In the genomic region with DNA sequence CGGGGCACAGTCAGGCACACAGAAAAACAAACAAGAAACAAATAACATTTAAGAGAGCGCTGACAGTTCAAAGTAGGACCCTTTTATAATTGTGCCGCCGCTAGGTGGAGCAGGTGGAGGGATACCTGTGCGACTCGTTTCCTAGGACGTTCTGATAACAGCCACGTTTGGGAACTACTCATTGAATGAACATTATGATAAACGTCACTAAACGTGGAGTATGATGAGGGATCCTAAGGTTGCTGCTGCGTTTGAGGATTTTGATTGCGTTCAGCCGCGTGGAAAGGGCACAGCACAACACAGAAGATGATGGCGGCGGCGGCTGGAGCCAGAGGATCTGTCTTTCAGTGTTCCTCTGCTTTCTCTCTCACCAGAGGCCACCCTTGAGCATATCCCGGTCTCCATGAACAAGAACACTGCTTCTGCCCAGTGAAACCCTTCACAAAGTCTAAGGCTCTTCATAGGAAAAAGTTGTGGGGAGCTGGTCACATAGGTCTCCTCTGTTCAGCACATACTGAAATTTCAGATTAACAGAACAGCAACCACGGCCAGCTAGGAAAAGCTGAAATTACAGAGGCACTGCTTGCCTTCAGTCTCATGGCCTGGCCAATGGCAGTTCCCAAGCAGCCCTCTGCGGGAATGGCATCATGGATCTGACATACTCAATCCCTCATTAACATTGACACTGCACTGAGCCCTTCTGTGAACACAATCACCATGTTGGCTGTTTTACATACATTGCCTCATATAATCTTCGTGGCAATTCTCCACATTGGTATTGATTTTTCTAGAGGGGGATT, we compare ENCODE assay signal across 9 mouse cellular contexts. TPM values are rescaled to one million over a fixed set of nuclear protein-coding genes. Genes with fewer than 3 reads are reported as not detected.
DNase-seq lines count a peak whose midpoint lies in the region; ATAC-seq and TF ChIP-seq lines count a peak whose summit lies in the region.
"Had no signal": no experiment of that assay in that cellular context is flagged by ENCODE, and none has a peak within 500 bp of the region (broad histone marks: within the 10 kb centered on the region; RNA-seq: fewer than 3 reads in every experiment).

No protein-coding gene starts in this region.

- 17% methylated on average over 21 of the region's 21 CpGs for WGBS in forebrain, embryonic 11.5 days
- 16% methylated on average over 21 of the region's 21 CpGs for WGBS in hindbrain, postnatal 0 days
- WGBS in small intestine, adult 2 months: 12% methylated on average over 21 of the region's 21 CpGs

- no peaks in the 10 kb centered on the region for H3K36me3 ChIP-seq in forebrain, embryonic 11.5 days (ENCODE audit: control insufficient read depth, insufficient read depth, low read length)
- H3K36me3 ChIP-seq in hindbrain, postnatal 0 days (ENCODE audit: insufficient read depth, low read length): no peaks in the 10 kb centered on the region
- no peaks in the 10 kb centered on the region for H3K36me3 ChIP-seq in small intestine, adult 2 months (ENCODE audit: control insufficient read depth, insufficient read depth, low read length)

- H3K9me3 ChIP-seq in forebrain, embryonic 11.5 days (ENCODE audit: control insufficient read depth, low read length): no peaks in the 10 kb centered on the region
- no peaks in the 10 kb centered on the region for H3K9me3 ChIP-seq in hindbrain, postnatal 0 days (ENCODE audit: low read length)

- no peak for TF ChIP-seq POLR2A in small intestine, adult 2 months (IDR thresholded peaks at IDR 0.05; ENCODE audit: low read depth, low read length)

- no peaks in the 10 kb centered on the region for H3K4me1 ChIP-seq in forebrain, embryonic 11.5 days (replicated peaks; ENCODE audit: control insufficient read depth, insufficient read depth, low read length)
- no peaks in the 10 kb centered on the region for H3K4me1 ChIP-seq in hindbrain, postnatal 0 days (ENCODE audit: insufficient read depth, low read length)
- 0 out of 2 replicates have a peak, but pooled peaks cover 2% of the 10 kb centered on the region for H3K4me1 ChIP-seq in small intestine, adult 2 months (ENCODE audit: control insufficient read depth, insufficient read depth, insufficient read length, low read length)

- H3K27me3 ChIP-seq in forebrain, embryonic 11.5 days (ENCODE audit: control insufficient read depth, insufficient read depth, low read length): no peaks in the 10 kb centered on the region
- no peaks in the 10 kb centered on the region for H3K27me3 ChIP-seq in hindbrain, postnatal 0 days (ENCODE audit: insufficient read depth, low read length)
- no peaks in the 10 kb centered on the region for H3K27me3 ChIP-seq in small intestine, adult 2 months (ENCODE audit: control insufficient read depth, insufficient read depth, low read length)

- H3K4me2 ChIP-seq in forebrain, embryonic 11.5 days (ENCODE audit: low read depth, low read length, severe bottlenecking): peak overlapping the region; percentile 39; the same call in 1 of the 2 replicates
- H3K4me2 ChIP-seq in hindbrain, postnatal 0 days (ENCODE audit: low read depth, low read length): peak overlapping the region; percentile 56

- H3K27ac ChIP-seq in forebrain, embryonic 11.5 days (ENCODE audit: low read depth, low read length): no peak overlapping the region
- H3K27ac ChIP-seq in hindbrain, postnatal 0 days: peak overlapping the region; percentile 37
- H3K27ac ChIP-seq in small intestine, adult 2 months (ENCODE audit: insufficient read depth, low read depth, low read length): no peak overlapping the region

- DNase-seq in 3T3-L1 (ENCODE audit: low read depth, low spot score): peak; percentile 14
- peak; percentile 22 to 47 for DNase-seq in adrenal gland, postnatal 36 days
- peak; percentile 61 for DNase-seq in forebrain, embryonic 11.5 days (ENCODE audit: low spot score)
- DNase-seq in hindbrain, postnatal 0 days (ENCODE audit: low spot score): peak; percentile 78
- DNase-seq in left cerebral cortex, adult 18-20 months (ENCODE audit: low spot score in 2 of 2): peak; percentile 65 to 69
- peak; percentile 48 for DNase-seq in lung, postnatal 36 days

- peak; percentile 72; the same call in 1 of the 2 replicates for ATAC-seq in forebrain, embryonic 11.5 days (replicated peaks; ENCODE audit: low FRiP score)
- ATAC-seq in hindbrain, postnatal 0 days: peak; percentile 67
- ATAC-seq in megakaryocyte, adult 5-6 weeks (ENCODE audit: poor library complexity, severe bottlenecking): no peak

- H3K4me3 ChIP-seq in forebrain, embryonic 11.5 days (ENCODE audit: low read depth, low read length): peak overlapping the region; percentile 24; the same call in 1 of the 2 replicates
- peak overlapping the region; percentile 34 for H3K4me3 ChIP-seq in hindbrain, postnatal 0 days (ENCODE audit: low read length)
- peak overlapping the region; percentile 52 for H3K4me3 ChIP-seq in small intestine, adult 2 months (ENCODE audit: low read depth, low read length)

- peak; percentile 74 for TF ChIP-seq CTCF in hindbrain, postnatal 0 days (IDR thresholded peaks at IDR 0.05; ENCODE audit: low read depth)
- peak; percentile 65; the same call in 1 of the 2 replicates for TF ChIP-seq CTCF in small intestine, adult 2 months (IDR thresholded peaks at IDR 0.05; ENCODE audit: extremely low read depth, insufficient read length, insufficient replicate concordance, low read depth, low read length)

- H3K9ac ChIP-seq in forebrain, embryonic 11.5 days (ENCODE audit: low read length): no peak overlapping the region; the same call in 1 of the 2 replicates
- H3K9ac ChIP-seq in hindbrain, postnatal 0 days (replicated peaks; ENCODE audit: low read length): peak overlapping the region; percentile 28; the same call in 1 of the 2 replicates

RNA-seq across cellular contexts. Expression of a gene that starts 55.5 kb away (rescaled TPM):
- under 1 TPM; 0.53 to 0.66 TPM for total RNA-seq in adrenal gland, postnatal 36 days (2021)
- polyA plus RNA-seq in forebrain, embryonic 11.5 days (2014; fragmentation: Nextera tagmentation; extraction: Ambion mirVana): 3.7 and 3.8 TPM in 2 replicates
- total RNA-seq in hindbrain, postnatal 0 days (2014; rRNA removed): 15.4 and 19.9 TPM in 2 replicates
- 2.3 and 2.7 TPM in 2 replicates for polyA plus RNA-seq in hindbrain, postnatal 0 days (2015; fragmentation: Nextera tagmentation; extraction: Ambion mirVana)
- total RNA-seq in left cerebral cortex, adult 18-20 months (2021): 10 to 100 TPM; 16.8 to 18.4 TPM
- polyA plus RNA-seq in small intestine, adult 2 months (2012; rRNA removed): 0.34 and 0.48 TPM in 2 replicates
- not detected in 2 replicates for total RNA-seq in megakaryocyte, adult 5-6 weeks (2015)
- total RNA-seq in megakaryocyte, adult 5-6 weeks (2017): not detected in 2 replicates
- total RNA-seq: neutrophil, adult 5-6 weeks had no signal

Comparison
In these comparisons a context has a peak if more than half of its experiments do, and no peak if none do; other contexts are left out.
1. DNase-seq: peak in every context shown above with its lines; median percentile 78 in hindbrain, postnatal 0 days; 67 in left cerebral cortex, adult 18-20 months; 61 in forebrain, embryonic 11.5 days; 48 in lung, postnatal 36 days; 34 in adrenal gland, postnatal 36 days; 14 in 3T3-L1.